Mouse (Mus musculus): ENCODE data around the gene Grin2b.

- TF ChIP-seq POLR2A (IDR thresholded peaks at IDR 0.05; ENCODE audit: low read depth, low read length): no peak
- TF ChIP-seq HCFC1 (IDR thresholded peaks at IDR 0.05; ENCODE audit: low read depth, low read length): no peak
- no peak for TF ChIP-seq BHLHE40 (IDR thresholded peaks at IDR 0.05; ENCODE audit: low read depth, low read length)
- no peak for TF ChIP-seq USF1 (IDR thresholded peaks at IDR 0.05; ENCODE audit: low read depth, low read length)
- no peak for TF ChIP-seq EP300 (IDR thresholded peaks at IDR 0.05; ENCODE audit: low read length)
- TF ChIP-seq CTCF (conservative IDR thresholded peaks at IDR 0.05 in 1 of 2, IDR thresholded peaks at IDR 0.05 in 1 of 2; ENCODE audit: low read depth in 2 of 2, low read length in 2 of 2): no peak
Observed at GRCm38 (mm10) chr6:135951666-135952065, 221.6 kb downstream of the Grin2b start.
